Mouse (Mus musculus) macrophage (primary cell): Measurements from ENCODE around the gene Ube2q2. TPM values are rescaled to one million over a fixed set of nuclear protein-coding genes. Genes with fewer than 3 reads are reported as not detected.
"Not testable (repeated sequence)": the region's sequence is repeated elsewhere in the genome, so short reads cannot be mapped to it uniquely, and the experiment has no call there.

Experiments
- H3K27ac ChIP-seq: fragments of 350-480 bp; formaldehyde crosslinking; 2 replicates; pipeline ENCODE4 v1.9.0; 2021
- H3K36me3 ChIP-seq: fragments of 350-480 bp; formaldehyde crosslinking; 2 replicates; pipeline ENCODE4 v1.9.0; 2021; ENCODE audit errors: inconsistent target
- H3K4me3 ChIP-seq: fragments of 350-480 bp; formaldehyde crosslinking; 2 replicates; pipeline ENCODE4 v1.9.0; 2021; ENCODE audit errors: inconsistent target
- H3K79me2 ChIP-seq: fragments of 350-480 bp; formaldehyde crosslinking; 2 replicates; pipeline ENCODE4 v1.9.0; 2021; ENCODE audit errors: inconsistent target
- WGBS: methylation state at CpG from one replicate; pipeline ENCODE4 v1.1.7; 2026; ENCODE audit warnings: inconsistent platforms; ENCODE audit not compliant: missing documents; 5-methylcytosine and 5-hydroxymethylcytosine counted together
- polyA plus RNA-seq: library from polyadenylated mRNA; stranded (reverse); fragments of 250-400 nt; gene quantifications from 3 replicates; pipeline ENCODE4 v1.2.4, GENCODE M21; 2018; ENCODE audit warnings: inconsistent platforms
- total RNA-seq, 78 experiments: library from RNA; depleted of rRNA; stranded (reverse); fragments of 250-400 nt; gene quantifications; 1 replicate in 9 of 78; 2 replicates in 24 of 78; 3 replicates in 43 of 78; 4 replicates in 2 of 78; pipeline ENCODE4 v1.2.4; 2018; ENCODE audit warnings: inconsistent platforms in 56 of 78

Ube2q2 gene
- total RNA-seq (2018; cell fraction: chromatin; rRNA removed) = 100 to 1,000 TPM in 3 of 26 experiments, 10 to 100 TPM in 23; 56.9 to 217 (median 80.4) TPM
- total RNA-seq (2018; cell fraction: cytosol; rRNA removed) = 10 to 100 TPM; 38.7 to 75.7 (median 52.8) TPM
- total RNA-seq (2018; cell fraction: nucleus; rRNA removed) = 100 to 1,000 TPM in 3 of 26 experiments, 10 to 100 TPM in 23; 33.1 to 124 (median 56.3) TPM
- 35.8 to 55.3 TPM (median 43.9 TPM) in 3 replicates for polyA plus RNA-seq

DNA sequence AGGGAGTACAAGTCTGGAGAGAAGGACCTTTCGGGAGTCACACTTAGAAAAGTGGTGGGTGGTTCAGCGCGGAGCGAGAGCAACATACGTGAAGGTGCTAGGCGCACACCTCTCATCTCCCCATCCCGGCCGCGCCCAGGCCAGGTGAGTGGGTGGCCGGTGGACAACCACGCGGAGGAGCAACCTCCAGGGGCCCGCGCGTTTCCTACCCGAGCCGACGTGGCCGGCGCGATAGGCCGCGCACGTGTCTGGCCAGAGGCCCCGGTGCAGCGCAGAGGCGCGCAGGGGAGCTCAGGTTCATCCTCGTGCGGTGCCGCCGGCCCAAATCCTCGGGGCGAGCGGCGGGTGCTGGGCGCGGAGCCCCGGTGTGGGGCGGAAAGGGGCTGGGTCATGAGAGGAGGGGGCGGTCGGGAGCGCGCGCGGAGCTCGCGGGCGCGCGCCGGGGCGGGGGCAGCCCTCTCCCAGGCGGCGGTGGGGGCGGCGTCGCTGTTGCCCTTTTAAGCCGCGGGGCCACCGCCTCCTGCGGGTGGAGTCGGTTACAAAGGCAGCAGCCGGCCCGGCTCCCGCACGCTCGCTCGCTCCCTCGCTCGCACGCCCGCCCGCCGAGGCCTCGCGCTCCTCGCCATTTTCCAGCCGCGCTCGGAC, at the start of gene Ube2q2:
Ube2q2 (plus strand) TSS at position 1 of the 645 bp plus-strand sequence.
- peak within 1 kb of the TSS; percentile 10; the same call in 1 of the 2 replicates for H3K4me3 ChIP-seq
- no peaks in the 10 kb centered on the region for H3K36me3 ChIP-seq
- WGBS = 8% methylated on average over 74 of the region's 81 CpGs
- no peak within 1 kb of the TSS for H3K27ac ChIP-seq
- peaks cover 39% of the 10 kb centered on the region for H3K79me2 ChIP-seq

DNA sequence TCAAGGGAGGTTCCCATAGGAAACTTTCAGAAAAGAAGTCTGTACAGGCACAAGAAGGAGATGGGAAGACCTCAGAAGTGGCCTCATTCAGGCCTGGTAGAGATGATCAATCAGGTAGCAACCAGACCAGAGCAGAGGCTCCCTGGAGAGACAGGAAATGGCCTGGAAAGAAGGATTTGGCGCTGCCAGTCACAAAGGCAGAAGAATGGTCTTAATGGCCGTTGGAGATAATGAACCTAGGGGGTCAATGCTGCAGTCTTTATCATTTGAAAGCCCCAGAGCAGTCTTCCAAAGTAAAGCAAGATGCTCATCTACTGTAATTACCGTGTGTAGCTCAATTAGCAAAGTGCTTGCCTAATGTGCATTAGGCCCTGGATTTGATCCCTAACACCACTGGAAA, 47.5 kb upstream of the Ube2q2 start:
- Histone ChIP-seq H3K4me3 (no peak overlapping the region), H3K27ac (no peak overlapping the region), H3K36me3 (no peaks in the 10 kb centered on the region), H3K79me2 (no peaks in the 10 kb centered on the region)
- WGBS = 81% methylated on average over 3 of the region's 3 CpGs

GRCm38 (mm10) chr9:55102186-55102835, 46.3 kb upstream of the Ube2q2 start:
- H3K4me3 ChIP-seq = no peak overlapping the region
- WGBS = 69% methylated on average over 8 of the region's 8 CpGs
- H3K36me3 ChIP-seq = no peaks in the 10 kb centered on the region
- no peak overlapping the region for H3K27ac ChIP-seq
- H3K79me2 ChIP-seq = no peaks in the 10 kb centered on the region

DNA sequence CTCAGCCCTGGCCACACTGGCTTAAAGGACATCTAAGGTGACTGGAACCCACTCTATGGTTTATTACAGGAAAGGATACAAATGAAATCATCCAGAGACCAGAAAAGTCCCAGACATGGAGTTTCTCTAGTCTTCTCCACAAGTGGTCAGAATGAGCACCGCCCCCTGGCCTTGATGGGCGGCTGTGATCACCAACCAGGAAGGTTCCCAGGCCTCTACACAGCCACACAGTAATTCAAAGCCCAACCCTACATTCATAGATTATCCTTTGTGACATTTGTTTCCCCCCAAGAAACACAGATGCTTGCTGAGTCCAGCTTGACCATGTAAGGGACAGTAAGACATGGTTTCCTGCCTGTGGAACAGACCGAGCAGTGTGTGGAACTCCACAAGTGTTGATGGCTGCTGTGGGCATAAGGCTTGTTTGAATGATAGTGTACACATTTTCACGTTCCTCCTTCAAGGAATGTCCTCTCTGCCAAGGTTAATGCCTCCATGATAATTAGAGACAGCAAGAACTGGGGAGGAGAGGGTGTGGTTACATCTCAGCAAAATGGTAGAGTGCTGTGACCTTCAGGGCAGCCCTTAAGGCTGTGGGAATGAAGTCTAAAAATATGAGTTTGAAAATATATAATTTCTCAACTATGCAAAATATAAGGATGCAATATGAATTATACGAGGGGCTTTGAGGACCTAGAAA, 45.6 kb upstream of the Ube2q2 start:
- no peaks in the 10 kb centered on the region for H3K36me3 ChIP-seq
- H3K79me2 ChIP-seq = no peaks in the 10 kb centered on the region
- 86% methylated on average over 5 of the region's 5 CpGs for WGBS
- H3K27ac ChIP-seq = no peak overlapping the region
- no peak overlapping the region for H3K4me3 ChIP-seq

- WGBS = 41% methylated on average over 16 of the region's 16 CpGs
These were observed 38.4 kb upstream of the Ube2q2 start for GRCm38 (mm10) chr9:55110059-55110834.

DNA sequence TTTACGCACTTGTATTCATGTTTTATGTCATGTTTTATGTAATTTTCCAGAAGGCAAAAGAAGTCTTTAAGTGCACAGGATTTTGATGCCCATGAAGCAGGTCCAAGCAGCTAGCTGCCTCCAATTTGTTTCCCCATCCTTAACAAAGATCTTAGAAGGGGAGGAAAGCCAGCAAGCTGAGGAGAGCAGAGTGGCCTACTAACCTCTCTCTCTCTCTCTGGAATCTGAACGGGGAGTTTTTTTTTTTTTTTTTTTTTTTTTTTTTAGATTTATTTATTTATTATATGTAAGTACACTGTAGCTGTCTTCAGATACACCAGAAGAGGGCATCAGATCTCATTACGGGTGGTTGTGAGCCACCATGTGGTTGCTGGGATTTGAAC, 37.8 kb upstream of the Ube2q2 start:
- H3K4me3 ChIP-seq, H3K36me3 ChIP-seq, H3K27ac ChIP-seq, H3K79me2 ChIP-seq: not testable (repeated sequence)
- 13% methylated on average over 1 of the region's 3 CpGs for WGBS

More at GRCm38 (mm10) chr9:55110059-55110834, 38.4 kb upstream of the Ube2q2 start:
- Histone ChIP-seq H3K36me3 (no peaks in the 10 kb centered on the region), H3K4me3 (no peak overlapping the region), H3K27ac (no peak overlapping the region), H3K79me2 (no peaks in the 10 kb centered on the region)

DNA sequence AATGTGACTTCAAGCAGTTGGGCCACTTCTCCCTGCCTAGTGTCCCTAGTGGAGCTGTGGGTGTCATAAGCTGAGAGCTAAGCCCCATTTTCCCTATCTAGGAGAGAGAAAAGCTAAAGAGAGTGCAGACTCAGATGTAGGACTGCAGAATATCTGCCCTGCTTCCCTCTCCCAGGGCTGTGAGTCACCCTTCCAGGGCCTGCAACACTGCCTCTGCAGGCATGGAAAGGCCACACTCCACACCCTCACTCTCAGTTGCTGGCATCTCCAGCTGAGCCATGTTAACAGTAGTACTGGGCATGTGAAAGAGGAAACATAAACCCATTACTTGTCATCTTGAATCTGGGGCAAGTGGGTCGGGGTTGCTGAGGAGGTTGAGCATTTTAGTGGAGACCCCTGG, 33.9 kb upstream of the Ube2q2 start:
- no peaks in the 10 kb centered on the region for H3K79me2 ChIP-seq
- no peaks in the 10 kb centered on the region for H3K36me3 ChIP-seq
- no peak overlapping the region for H3K4me3 ChIP-seq
- H3K27ac ChIP-seq = peak overlapping the region; percentile 36
- 78% methylated on average over 1 of the region's 1 CpGs for WGBS

- WGBS = 78% methylated on average over 5 of the region's 5 CpGs
- Histone ChIP-seq H3K27ac (peak overlapping the region; percentile 51), H3K36me3 (no peaks in the 10 kb centered on the region), H3K4me3 (no peak overlapping the region), H3K79me2 (no peaks in the 10 kb centered on the region)
These were observed 31.2 kb upstream of the Ube2q2 start for GRCm38 (mm10) chr9:55117293-55118055.

- H3K79me2 ChIP-seq = no peaks in the 10 kb centered on the region
- no peak overlapping the region for H3K4me3 ChIP-seq
- WGBS = 89% methylated on average over 3 of the region's 3 CpGs
- no peak overlapping the region for H3K27ac ChIP-seq
- H3K36me3 ChIP-seq = no peaks in the 10 kb centered on the region
These were observed 26.1 kb upstream of the Ube2q2 start for GRCm38 (mm10) chr9:55122586-55122985.

DNA sequence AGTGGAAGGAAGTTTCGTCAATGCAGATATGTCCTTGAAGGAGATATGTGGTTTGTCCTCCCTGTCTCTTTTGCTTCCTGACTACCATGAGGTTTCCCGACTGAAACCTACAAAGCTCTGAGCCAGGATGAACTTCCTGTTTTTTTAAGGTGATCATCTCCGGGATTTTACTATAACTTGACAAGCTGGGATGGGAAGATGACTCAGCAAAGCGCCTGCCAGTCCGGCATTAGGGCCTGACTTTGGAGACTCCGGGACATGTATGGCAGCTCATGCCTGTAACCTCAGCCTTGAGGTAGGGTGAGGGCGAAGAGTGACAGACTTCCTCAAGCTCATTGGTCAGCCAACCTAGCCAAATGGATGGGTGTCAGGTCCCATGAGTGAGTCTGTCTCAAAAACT, 22.9 kb upstream of the Ube2q2 start:
- H3K4me3 ChIP-seq = no peak overlapping the region
- H3K27ac ChIP-seq = no peak overlapping the region
- H3K36me3 ChIP-seq = no peaks in the 10 kb centered on the region
- H3K79me2 ChIP-seq = no peaks in the 10 kb centered on the region
- 45% methylated on average over 6 of the region's 7 CpGs for WGBS

GRCm38 (mm10) chr9:55126295-55126694, 22.4 kb upstream of the Ube2q2 start:
- WGBS = 80% methylated on average over 1 of the region's 1 CpGs
- Histone ChIP-seq H3K27ac (no peak overlapping the region), H3K36me3 (no peaks in the 10 kb centered on the region), H3K4me3 (no peak overlapping the region), H3K79me2 (no peaks in the 10 kb centered on the region)

GRCm38 (mm10) chr9:55131851-55132250, 16.8 kb upstream of the Ube2q2 start:
- Histone ChIP-seq H3K79me2 (no peaks in the 10 kb centered on the region), H3K4me3 (no peak overlapping the region), H3K36me3 (no peaks in the 10 kb centered on the region), H3K27ac (no peak overlapping the region)

DNA sequence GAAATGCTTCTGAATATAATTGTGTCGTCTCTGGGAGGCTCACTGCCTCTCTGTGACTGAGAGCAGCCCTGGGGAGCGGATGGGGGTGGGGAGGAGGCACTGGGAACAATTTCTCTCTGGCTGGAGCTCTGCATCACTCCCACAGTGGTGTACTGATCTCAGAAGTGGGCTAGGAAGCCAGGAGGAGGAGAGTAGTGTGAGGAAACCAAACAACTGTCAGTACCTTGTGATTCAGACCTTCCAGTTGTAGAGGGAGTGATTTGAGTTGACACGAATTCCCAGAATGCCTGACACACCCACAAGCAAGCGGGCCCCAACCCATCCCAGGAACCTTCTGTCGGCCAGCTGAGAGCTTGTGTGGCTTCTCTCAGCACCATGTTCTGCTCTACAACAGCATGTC, 12.1 kb upstream of the Ube2q2 start:
- no peak overlapping the region for H3K27ac ChIP-seq
- WGBS = 72% methylated on average over 5 of the region's 5 CpGs
- H3K4me3 ChIP-seq = no peak overlapping the region
- no peaks in the 10 kb centered on the region for H3K79me2 ChIP-seq
- H3K36me3 ChIP-seq = no peaks in the 10 kb centered on the region

DNA sequence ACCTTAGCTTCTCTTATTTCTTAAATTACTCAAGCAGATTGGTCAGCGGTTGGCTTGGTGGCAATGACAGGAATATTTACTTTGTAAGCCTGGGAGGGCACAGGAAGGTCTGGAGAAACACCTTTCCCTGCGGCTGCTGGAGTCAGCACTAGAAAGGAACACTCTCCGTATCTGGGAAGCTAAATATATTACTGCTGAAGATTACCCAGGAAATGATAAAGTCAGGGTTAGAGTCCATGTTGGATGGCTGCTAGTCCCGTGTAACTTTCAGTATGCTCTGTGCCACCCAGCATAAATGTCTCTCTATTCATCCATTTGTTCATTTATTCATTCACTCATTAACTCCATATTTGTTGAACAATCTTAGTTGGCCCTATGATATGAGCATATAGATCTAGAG, 11.5 kb upstream of the Ube2q2 start:
- Histone ChIP-seq H3K36me3 (no peaks in the 10 kb centered on the region), H3K79me2 (no peaks in the 10 kb centered on the region), H3K4me3 (no peak overlapping the region), H3K27ac (no peak overlapping the region)
- 85% methylated on average over 4 of the region's 4 CpGs for WGBS
